Mouse (Mus musculus) granulocyte monocyte progenitor cell, adult 5-6 weeks (primary cell): ENCODE measurements around the gene Ebf1. TPM values are rescaled to one million over a fixed set of nuclear protein-coding genes. Genes with fewer than 3 reads are reported as not detected.

Experiments
- ATAC-seq: replicated peaks from 2 replicates; pipeline ENCODE4 v1.8.0; 2016; ENCODE audit warnings: mild to moderate bottlenecking, moderate TSS enrichment, inconsistent platforms; ENCODE audit not compliant: poor library complexity, severe bottlenecking
- total RNA-seq, 2 experiments: library from RNA; stranded (forward) in 1 of 2; stranded (reverse) in 1 of 2; fragments of 200-712, 200-1000 nt in 1 of 2; fragments of >200 nt in 1 of 2; fragmentation: Nextera tagmentation in 1 of 2; gene quantifications; 2 replicates each; pipeline ENCODE4 v1.2.3; 2014 to 2017

Gene Ebf1
- total RNA-seq, 2 experiments from 2014 or later, result not detected

- no peak for ATAC-seq
Measured at GRCm38 (mm10) chr11:44923868-44924508, 306.9 kb downstream of the Ebf1 start.

GRCm38 (mm10) chr11:44924896-44925295 lies 307.8 kb downstream of the Ebf1 start:
- ATAC-seq, result no peak

GRCm38 (mm10) chr11:44925806-44926525 lies 308.8 kb downstream of the Ebf1 start:
- ATAC-seq, result no peak

GRCm38 (mm10) chr11:44928403-44928802 lies 311.3 kb downstream of the Ebf1 start:
- peak; percentile 69 for ATAC-seq

GRCm38 (mm10) chr11:44932942-44933483 lies 315.9 kb downstream of the Ebf1 start:
- no peak for ATAC-seq

GRCm38 (mm10) chr11:44943781-44944180 lies 326.7 kb downstream of the Ebf1 start:
- ATAC-seq, result no peak

- ATAC-seq, result no peak
Measured at GRCm38 (mm10) chr11:44944401-44944800, 327.3 kb downstream of the Ebf1 start.

- no peak for ATAC-seq
Measured at GRCm38 (mm10) chr11:44946618-44947017, 329.5 kb downstream of the Ebf1 start.

GRCm38 (mm10) chr11:44948541-44948940 lies 331.4 kb downstream of the Ebf1 start:
- ATAC-seq, result no peak

- no peak for ATAC-seq
Measured at GRCm38 (mm10) chr11:44949140-44949539, 332.0 kb downstream of the Ebf1 start.

- no peak for ATAC-seq
Measured at GRCm38 (mm10) chr11:44950319-44950718, 333.2 kb downstream of the Ebf1 start.

GRCm38 (mm10) chr11:44951506-44951905 lies 334.4 kb downstream of the Ebf1 start:
- peak; percentile 66; the same call in 1 of the 2 replicates for ATAC-seq

GRCm38 (mm10) chr11:44953337-44953736 lies 336.2 kb downstream of the Ebf1 start:
- ATAC-seq, result no peak

- no peak for ATAC-seq
Measured at GRCm38 (mm10) chr11:44953863-44954262, 336.7 kb downstream of the Ebf1 start.

- no peak for ATAC-seq
Measured at GRCm38 (mm10) chr11:44954362-44954761, 337.2 kb downstream of the Ebf1 start.

- ATAC-seq, result no peak
Measured at GRCm38 (mm10) chr11:44962746-44963440, 345.8 kb downstream of the Ebf1 start.

- ATAC-seq, result no peak
Measured at GRCm38 (mm10) chr11:44969011-44969410, 351.9 kb downstream of the Ebf1 start.

GRCm38 (mm10) chr11:44974271-44974670 lies 357.2 kb downstream of the Ebf1 start:
- ATAC-seq, result no peak

GRCm38 (mm10) chr11:44975151-44975550 lies 358.0 kb downstream of the Ebf1 start:
- no peak for ATAC-seq

- no peak for ATAC-seq
Measured at GRCm38 (mm10) chr11:44976254-44976802, 359.2 kb downstream of the Ebf1 start.

- no peak for ATAC-seq
Measured at GRCm38 (mm10) chr11:44977921-44978397, 360.8 kb downstream of the Ebf1 start.
